Mouse (Mus musculus) midbrain, embryonic 11.5 days (tissue): Measurements from ENCODE around the gene Cyfip2. TPM values are rescaled to one million over a fixed set of nuclear protein-coding genes. Genes with fewer than 3 reads are reported as not detected.

Experiments
- ATAC-seq: fragments of 200-750 bp; cut with Nextera tagmentation; 2 replicates; pipeline ENCODE4 v1.8.0; 2017; ENCODE audit warnings: moderate TSS enrichment, moderate library complexity; ENCODE audit not compliant: low FRiP score
- DNase-seq: peaks from one replicate; pipeline ENCODE4 v3.0.0; 2015; ENCODE audit warnings: low spot score; ENCODE audit errors: missing footprints
- H3K27ac ChIP-seq: fragments of 300-500 bp; sonication (generic); 2 replicates; pipeline ENCODE4 v1.5.1; 2014; ENCODE audit warnings: low read depth, low read length
- H3K27me3 ChIP-seq: fragments of 300-500 bp; sonication (generic); 2 replicates; pipeline ENCODE4 v1.6.1; 2014; ENCODE audit warnings: mild to moderate bottlenecking, low read length, moderate library complexity, mixed read lengths; ENCODE audit not compliant: control insufficient read depth, insufficient read depth
- H3K36me3 ChIP-seq: fragments of 300-500 bp; sonication (generic); 2 replicates; pipeline ENCODE4 v1.6.1; 2014; ENCODE audit warnings: mild to moderate bottlenecking, low read length, moderate library complexity, mixed read lengths; ENCODE audit not compliant: control insufficient read depth, insufficient read depth
- H3K4me1 ChIP-seq: fragments of 300-500 bp; sonication (generic); 2 replicates; pipeline ENCODE4 v1.6.1; 2014; ENCODE audit warnings: low read length; ENCODE audit not compliant: control insufficient read depth, insufficient read depth
- H3K4me2 ChIP-seq: fragments of 300-500 bp; sonication (generic); 2 replicates; pipeline ENCODE4 v1.6.1; 2014; ENCODE audit warnings: mild to moderate bottlenecking, moderate library complexity
- H3K4me3 ChIP-seq: fragments of 300-500 bp; sonication (generic); 2 replicates; pipeline ENCODE4 v1.5.1; 2014; ENCODE audit warnings: low read depth, low read length
- H3K9ac ChIP-seq: fragments of 300-500 bp; sonication (generic); 2 replicates; pipeline ENCODE4 v1.6.1; 2014; ENCODE audit warnings: low read length
- H3K9me3 ChIP-seq: fragments of 300-500 bp; sonication (generic); 2 replicates; pipeline ENCODE4 v1.6.1; 2016; ENCODE audit warnings: low read length; ENCODE audit not compliant: control insufficient read depth
- WGBS: fragments of 180-500 bp; shearing (Covaris S2); extraction: QIAGEN DNeasy Blood & Tissue Kit; methylation state at CpG from one replicate; pipeline ENCODE4 v1.1.7; 2014; 5-methylcytosine and 5-hydroxymethylcytosine counted together
- polyA plus RNA-seq: library from polyadenylated mRNA; unstranded; fragments of >200 nt; fragmentation: Nextera tagmentation; extraction: Ambion mirVana; gene quantifications from 2 replicates; pipeline ENCODE4 v1.2.1, GENCODE M21; 2014

The Cyfip2 gene
- 34.0 and 40.4 TPM in 2 replicates for polyA plus RNA-seq

DNA sequence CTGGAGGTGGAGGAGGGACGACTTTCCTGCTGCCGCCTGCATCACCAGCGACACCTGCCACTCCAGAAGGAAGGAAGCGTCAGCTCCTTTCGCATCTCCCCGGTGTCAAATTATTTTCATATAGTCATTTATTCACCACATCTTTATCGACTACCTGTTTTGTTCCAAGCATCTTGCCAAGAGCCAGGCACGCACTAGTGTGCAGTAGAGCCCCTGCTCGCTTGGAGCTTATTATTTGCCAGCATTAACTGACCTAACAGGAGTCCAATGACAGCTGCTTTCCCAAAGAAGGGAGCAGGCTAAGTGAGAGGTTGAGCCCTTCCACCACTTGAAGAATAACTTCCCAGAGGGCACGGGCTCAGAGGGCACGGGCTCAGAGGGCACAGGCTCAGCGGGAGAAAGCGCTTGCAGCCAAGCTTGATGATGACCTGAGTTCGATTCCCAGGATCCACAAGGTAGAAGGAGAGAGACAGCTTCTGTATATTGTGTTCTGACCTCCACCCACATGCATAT, at the start of gene Cyfip2:
Cyfip2 (minus strand) TSS at position 337 of the 513 bp plus-strand sequence.
- Histone ChIP-seq H3K36me3 (no peaks in the 10 kb centered on the region), H3K9ac (peak within 1 kb of the TSS; percentile 86), H3K27me3 (no peaks in the 10 kb centered on the region), H3K4me2 (peak within 1 kb of the TSS; percentile 95), H3K4me3 (peak within 1 kb of the TSS; percentile 74), H3K27ac (peak within 1 kb of the TSS; percentile 54), H3K4me1 (peaks cover 19% of the 10 kb centered on the region), H3K9me3 (no peaks in the 10 kb centered on the region)
- ATAC-seq (peak; percentile 28), DNase-seq (no peak)
- WGBS: 4% methylated on average over 14 of the region's 14 CpGs

DNA sequence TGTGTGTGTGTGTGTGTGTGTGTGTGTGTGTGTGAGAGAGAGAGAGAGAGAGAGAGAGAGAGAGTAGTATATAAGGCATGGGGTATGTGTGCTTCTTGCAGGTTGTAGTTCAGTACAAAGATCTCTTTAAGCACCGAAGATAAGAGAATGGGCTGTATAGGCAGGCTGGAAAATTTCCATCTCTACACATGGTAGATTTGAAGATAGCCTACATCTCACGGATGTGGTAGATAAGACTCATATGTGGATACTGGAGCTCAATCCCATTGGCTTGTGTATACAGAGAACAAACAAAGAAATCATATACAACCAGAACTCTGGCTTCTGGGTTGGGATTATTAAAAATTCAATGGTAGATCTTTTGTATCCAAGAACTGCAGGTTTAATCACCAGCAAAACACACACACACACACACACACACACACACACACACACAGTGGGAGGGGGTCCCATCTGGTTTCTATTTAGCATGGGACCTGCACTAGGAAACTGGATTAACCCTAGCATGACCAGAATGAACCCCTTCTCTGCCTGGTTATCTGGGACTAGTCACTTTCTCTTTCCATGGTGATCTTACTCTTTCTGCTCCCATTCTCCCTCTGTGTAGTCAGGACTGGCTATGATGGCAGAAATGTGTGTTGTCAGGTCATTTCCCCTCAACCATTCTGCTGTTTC, 48.5 kb upstream of the Cyfip2 start:
- H3K36me3 ChIP-seq: no peaks in the 10 kb centered on the region
- H3K4me1 ChIP-seq: no peaks in the 10 kb centered on the region
- no peak overlapping the region for H3K4me2 ChIP-seq
- WGBS: 80% methylated on average over 2 of the region's 2 CpGs
- no peaks in the 10 kb centered on the region for H3K27me3 ChIP-seq
- H3K9ac ChIP-seq: no peak overlapping the region
- ATAC-seq (no peak), DNase-seq (no peak)
- H3K4me3 ChIP-seq: no peak overlapping the region
- H3K27ac ChIP-seq: no peak overlapping the region
- no peaks in the 10 kb centered on the region for H3K9me3 ChIP-seq

DNA sequence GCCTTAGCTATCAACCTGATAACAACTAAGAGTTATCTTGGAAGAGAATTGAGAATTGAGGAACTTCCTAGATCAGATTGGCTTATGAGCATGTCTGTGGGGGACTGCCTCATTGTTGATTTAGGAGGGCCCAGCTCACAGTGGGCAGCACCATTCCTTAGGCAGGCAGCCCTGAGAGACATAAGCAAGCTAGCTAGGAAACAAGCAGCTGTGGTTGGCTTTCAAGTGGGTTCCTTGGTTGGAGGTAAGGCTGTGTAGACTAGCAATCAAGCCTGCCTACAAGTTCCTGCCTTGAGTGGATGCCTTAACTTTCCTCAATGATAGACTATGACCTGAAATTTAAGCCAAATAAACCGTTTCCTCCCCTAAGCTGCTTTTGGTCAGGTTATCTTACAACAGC, 45.7 kb upstream of the Cyfip2 start:
- no peaks in the 10 kb centered on the region for H3K4me1 ChIP-seq
- H3K9ac ChIP-seq: no peak overlapping the region
- no peak overlapping the region for H3K27ac ChIP-seq
- no peaks in the 10 kb centered on the region for H3K9me3 ChIP-seq
- H3K27me3 ChIP-seq: no peaks in the 10 kb centered on the region
- H3K36me3 ChIP-seq: no peaks in the 10 kb centered on the region
- no peak overlapping the region for H3K4me2 ChIP-seq
- H3K4me3 ChIP-seq: no peak overlapping the region
- DNase-seq (no peak), ATAC-seq (no peak)
- 63% methylated on average over 1 of the region's 1 CpGs for WGBS

DNA sequence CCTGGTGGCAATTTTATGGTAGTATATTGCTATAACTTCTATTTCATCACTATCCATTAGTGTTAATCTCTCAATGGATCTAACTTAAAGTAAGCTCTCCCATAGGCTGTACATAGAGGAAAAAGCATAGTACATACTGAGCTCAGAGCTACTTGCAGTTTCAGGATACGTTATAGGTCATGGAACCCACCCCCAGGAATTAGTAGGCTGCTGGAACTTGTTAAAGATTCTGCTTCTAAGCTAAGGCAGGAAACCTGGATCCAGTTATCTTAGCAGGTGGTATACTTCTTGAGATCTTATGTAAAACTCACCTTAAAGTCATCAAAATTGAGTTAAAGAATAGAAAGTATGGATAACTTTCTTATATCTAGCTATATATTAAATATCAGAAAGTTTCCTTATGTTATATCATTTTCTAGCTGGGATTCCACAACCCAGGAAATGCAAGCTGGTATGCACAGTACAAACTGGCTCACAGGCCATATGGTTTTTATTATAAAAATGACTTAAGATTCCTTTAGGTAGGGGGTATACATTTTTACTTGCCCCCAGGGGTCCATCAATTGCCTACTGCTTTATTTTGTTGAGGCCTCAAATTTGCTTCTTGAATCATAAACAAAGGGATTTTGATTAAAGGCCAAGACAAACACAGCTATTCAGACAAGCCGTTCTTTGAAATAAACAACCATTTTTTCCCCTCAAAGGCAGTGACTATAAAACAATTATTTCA, 37.2 kb upstream of the Cyfip2 start:
- H3K27ac ChIP-seq: no peak overlapping the region
- ATAC-seq: no peak
- WGBS: 67% methylated on average over 2 of the region's 2 CpGs

DNA sequence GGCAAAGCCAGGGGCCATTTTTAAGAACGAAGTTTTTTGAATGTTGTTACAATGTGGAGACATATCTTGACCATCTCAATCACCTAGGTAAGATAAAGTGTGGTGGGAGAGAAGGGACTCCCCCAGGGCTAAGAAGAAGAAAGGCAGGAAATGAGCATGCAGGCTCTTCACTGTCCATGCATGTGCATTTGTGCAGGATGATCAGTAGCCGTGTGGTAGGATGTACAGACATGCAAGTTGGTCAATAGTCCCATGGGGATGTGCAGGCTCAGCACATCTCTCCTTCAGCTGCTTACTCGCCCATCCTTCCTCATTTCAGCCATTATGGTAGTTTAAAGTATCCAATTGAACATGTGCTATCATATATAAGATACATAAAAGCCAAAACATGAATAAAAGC, 35.8 kb upstream of the Cyfip2 start:
- H3K9ac ChIP-seq: no peak overlapping the region
- H3K4me1 ChIP-seq: no peaks in the 10 kb centered on the region
- WGBS: 79% methylated on average over 3 of the region's 3 CpGs
- ATAC-seq (no peak), DNase-seq (no peak)
- H3K9me3 ChIP-seq: no peaks in the 10 kb centered on the region
- no peak overlapping the region for H3K27ac ChIP-seq
- H3K4me3 ChIP-seq: no peak overlapping the region
- H3K36me3 ChIP-seq: no peaks in the 10 kb centered on the region
- no peak overlapping the region for H3K4me2 ChIP-seq
- H3K27me3 ChIP-seq: no peaks in the 10 kb centered on the region

More for the DNA sequence above, 37.2 kb upstream of the Cyfip2 start:
- Histone ChIP-seq H3K4me2 (no peak overlapping the region), H3K4me1 (no peaks in the 10 kb centered on the region), H3K4me3 (no peak overlapping the region), H3K9me3 (no peaks in the 10 kb centered on the region), H3K36me3 (no peaks in the 10 kb centered on the region), H3K9ac (no peak overlapping the region), H3K27me3 (no peaks in the 10 kb centered on the region)
- no peak for DNase-seq

DNA sequence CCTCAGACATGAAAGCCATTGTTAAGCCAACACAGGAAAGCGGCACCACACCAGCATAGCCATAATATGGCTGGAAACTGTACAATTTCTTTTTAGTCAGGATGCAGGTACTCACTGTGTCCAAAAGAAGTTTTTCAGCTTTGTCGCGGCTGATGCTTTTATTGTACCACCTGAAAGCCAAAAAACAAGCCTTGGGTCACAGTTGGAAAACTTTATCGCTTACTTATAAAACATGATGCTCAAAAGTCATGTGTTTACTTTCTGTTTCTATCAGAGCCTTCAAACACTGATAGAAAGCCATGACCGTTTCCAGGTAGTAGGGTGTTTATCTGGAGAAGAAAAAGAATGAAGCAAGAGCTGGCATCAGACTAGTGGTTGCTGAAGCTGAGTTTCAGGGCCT, 35.1 kb upstream of the Cyfip2 start:
- no peaks in the 10 kb centered on the region for H3K27me3 ChIP-seq
- DNase-seq: no peak
- WGBS: 89% methylated on average over 5 of the region's 5 CpGs

DNA sequence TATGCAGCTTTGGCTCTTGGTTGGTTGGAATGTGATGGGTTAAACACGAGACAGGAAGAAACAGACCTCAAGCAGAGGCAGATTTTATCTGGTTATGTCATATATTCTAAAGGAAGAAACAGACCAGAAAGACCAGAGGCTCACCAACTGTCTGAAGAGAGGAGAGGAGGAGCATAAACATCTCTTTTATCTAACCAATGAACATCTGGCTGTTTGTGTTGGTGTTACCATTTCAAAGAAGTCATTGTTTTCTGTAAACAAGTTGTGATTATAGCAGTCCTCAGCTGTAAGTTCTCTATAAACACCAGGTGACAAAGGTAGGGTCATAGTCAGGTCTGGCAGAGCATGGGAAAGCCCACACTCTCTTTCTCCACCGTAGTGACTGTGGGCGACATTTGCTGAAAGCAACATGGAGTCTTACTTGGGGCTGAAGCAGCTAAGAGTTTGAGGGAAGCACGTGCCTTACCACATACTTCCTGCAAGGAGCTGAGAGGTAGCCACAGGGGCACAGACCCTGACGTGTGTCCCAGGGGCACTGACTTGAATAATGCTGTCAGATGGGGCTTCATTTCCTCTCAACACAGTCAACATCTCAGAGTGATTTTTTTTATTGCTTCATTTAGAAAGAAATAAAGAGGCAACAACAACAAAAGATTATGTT, 31.4 kb upstream of the Cyfip2 start:
- Histone ChIP-seq H3K36me3 (no peaks in the 10 kb centered on the region), H3K4me2 (no peak overlapping the region), H3K4me1 (no peaks in the 10 kb centered on the region), H3K9me3 (no peaks in the 10 kb centered on the region), H3K4me3 (no peak overlapping the region), H3K9ac (no peak overlapping the region), H3K27ac (no peak overlapping the region), H3K27me3 (no peaks in the 10 kb centered on the region)
- ATAC-seq (no peak), DNase-seq (no peak)
- 66% methylated on average over 5 of the region's 5 CpGs for WGBS

More for the DNA sequence above, 35.1 kb upstream of the Cyfip2 start:
- no peak overlapping the region for H3K27ac ChIP-seq
- no peaks in the 10 kb centered on the region for H3K36me3 ChIP-seq
- ATAC-seq: no peak
- no peak overlapping the region for H3K9ac ChIP-seq
- H3K9me3 ChIP-seq: no peaks in the 10 kb centered on the region
- H3K4me1 ChIP-seq: no peaks in the 10 kb centered on the region
- H3K4me3 ChIP-seq: no peak overlapping the region
- no peak overlapping the region for H3K4me2 ChIP-seq

DNA sequence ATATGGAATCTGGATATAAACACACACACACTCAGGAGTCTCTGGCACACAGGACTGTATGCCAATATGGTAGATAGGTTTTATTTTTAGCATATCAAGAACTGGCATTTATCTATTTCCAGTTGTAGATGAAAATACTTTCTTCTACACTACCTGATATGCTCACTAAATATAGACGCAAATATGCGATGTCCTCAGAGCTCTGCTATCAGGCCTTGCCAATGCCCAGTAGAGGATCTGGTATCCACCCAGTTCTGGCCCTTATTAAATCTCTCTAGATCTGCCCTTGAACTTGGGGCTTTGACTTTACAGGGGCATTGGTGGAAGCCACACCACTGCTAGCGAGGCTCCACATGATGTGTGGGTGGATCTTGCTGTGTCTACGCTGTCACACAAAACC, 29.3 kb upstream of the Cyfip2 start:
- H3K27ac ChIP-seq: no peak overlapping the region
- H3K9me3 ChIP-seq: no peaks in the 10 kb centered on the region
- ATAC-seq (no peak), DNase-seq (no peak)
- no peaks in the 10 kb centered on the region for H3K4me1 ChIP-seq
- H3K4me2 ChIP-seq: no peak overlapping the region
- no peak overlapping the region for H3K4me3 ChIP-seq
- H3K36me3 ChIP-seq: no peaks in the 10 kb centered on the region
- no peaks in the 10 kb centered on the region for H3K27me3 ChIP-seq
- no peak overlapping the region for H3K9ac ChIP-seq
- WGBS: 95% methylated on average over 4 of the region's 4 CpGs

DNA sequence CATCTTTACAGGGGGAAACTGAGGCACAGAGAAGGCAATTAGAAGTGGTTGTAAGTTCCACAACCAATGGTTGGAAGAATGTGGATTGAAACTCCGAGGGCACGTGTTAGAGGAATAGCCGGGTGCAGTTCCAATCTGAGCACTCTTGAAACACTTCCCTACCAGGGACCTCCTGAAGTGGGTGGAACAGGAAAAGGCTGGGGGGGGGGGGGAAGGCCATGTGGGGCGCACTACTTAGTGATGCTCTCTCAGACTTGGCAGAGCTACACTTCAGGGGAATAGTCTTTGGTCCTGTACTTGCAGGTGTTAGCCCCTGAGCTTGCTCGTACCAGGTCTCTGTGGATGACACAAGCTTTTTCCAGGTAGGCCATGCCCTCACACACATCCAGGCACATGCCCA, 23.4 kb upstream of the Cyfip2 start:
- H3K9ac ChIP-seq: no peak overlapping the region
- ATAC-seq (no peak), DNase-seq (no peak)
- WGBS: 85% methylated on average over 5 of the region's 5 CpGs
- no peaks in the 10 kb centered on the region for H3K27me3 ChIP-seq
- no peak overlapping the region for H3K27ac ChIP-seq
- no peaks in the 10 kb centered on the region for H3K36me3 ChIP-seq
- no peak overlapping the region for H3K4me3 ChIP-seq
- no peak overlapping the region for H3K4me2 ChIP-seq
- H3K4me1 ChIP-seq: no peaks in the 10 kb centered on the region
- no peaks in the 10 kb centered on the region for H3K9me3 ChIP-seq
